Mouse (Mus musculus) retina, embryonic 14.5 days (tissue): ENCODE results near the gene March7.

ENCODE experiments used
- DNase-seq: peaks from one replicate; pipeline ENCODE4 v3.0.0-alpha.2; 2015; ENCODE audit warnings: low spot score

Gene March7

GRCm38 (mm10) chr2:60209703-60210651 lies at the start of gene March7, which contains the start of gene Baz2b:
March7 (plus strand) TSS chr2:60209887.
Baz2b (minus strand) TSS chr2:60209839.
- DNase-seq, result peak; percentile 90

GRCm38 (mm10) chr2:60163744-60164143 lies 45.9 kb upstream of the March7 start:
- no peak for DNase-seq

GRCm38 (mm10) chr2:60165679-60166078 lies 44.0 kb upstream of the March7 start:
- DNase-seq, result no peak

GRCm38 (mm10) chr2:60166878-60167277 lies 42.8 kb upstream of the March7 start:
- DNase-seq, result no peak

GRCm38 (mm10) chr2:60171786-60172530 lies 37.7 kb upstream of the March7 start:
- no peak for DNase-seq

- DNase-seq, result no peak
Observed at GRCm38 (mm10) chr2:60172531-60172914, 37.2 kb upstream of the March7 start.

GRCm38 (mm10) chr2:60173190-60173589 lies 36.5 kb upstream of the March7 start:
- DNase-seq, result no peak

GRCm38 (mm10) chr2:60173595-60173994 lies 36.1 kb upstream of the March7 start:
- DNase-seq, result no peak

GRCm38 (mm10) chr2:60175078-60175477 lies 34.6 kb upstream of the March7 start:
- no peak for DNase-seq

- no peak for DNase-seq
Observed at GRCm38 (mm10) chr2:60176087-60176486, 33.6 kb upstream of the March7 start.

- DNase-seq, result no peak
Observed at GRCm38 (mm10) chr2:60177490-60177889, 32.2 kb upstream of the March7 start.

- DNase-seq, result no peak
Observed at GRCm38 (mm10) chr2:60181696-60182095, 28.0 kb upstream of the March7 start.

- no peak for DNase-seq
Observed at GRCm38 (mm10) chr2:60196841-60197240, 12.8 kb upstream of the March7 start.

- DNase-seq, result no peak
Observed at GRCm38 (mm10) chr2:60200051-60200562, 9.6 kb upstream of the March7 start.

- peak; percentile 77 for DNase-seq
Observed at GRCm38 (mm10) chr2:60200667-60201066, 9.0 kb upstream of the March7 start.

- DNase-seq, result no peak
Observed at GRCm38 (mm10) chr2:60202900-60203530, 6.7 kb upstream of the March7 start.

- DNase-seq, result no peak
Observed at GRCm38 (mm10) chr2:60203733-60204132, 6.0 kb upstream of the March7 start.

GRCm38 (mm10) chr2:60204162-60204561 lies 5.5 kb upstream of the March7 start:
- no peak for DNase-seq

- no peak for DNase-seq
Observed at GRCm38 (mm10) chr2:60205795-60206194, 3.9 kb upstream of the March7 start.

GRCm38 (mm10) chr2:60209122-60209611 lies 520 bp upstream of the March7 start:
- peak; percentile 59 for DNase-seq

GRCm38 (mm10) chr2:60210821-60211220 lies 1.1 kb downstream of the March7 start:
- DNase-seq, result peak; percentile 25

GRCm38 (mm10) chr2:60212488-60212887 lies 2.8 kb downstream of the March7 start:
- DNase-seq, result no peak
